Mouse (Mus musculus): ENCODE measurements at regions not wholly inside any gene's neighbourhood (a gene's known extent, or its start where the extent isn't known, plus 50 kb on each side); places are given as distances from the start of the nearest gene placed in this dataset.
A peak's percentile ranks its signal among the peaks of the same experiment; 100 is the strongest.

GRCm38 (mm10) chr8:6139171-6139570 is 1034.0 kb upstream of the Slc10a2 start:
- 51% methylated on average over 4 of the region's 4 CpGs for WGBS

GRCm38 (mm10) chr8:6132243-6132751 is 1027.1 kb upstream of the Slc10a2 start:
- H3K4me2 ChIP-seq, result no peak overlapping the region
- H3K27me3 ChIP-seq, result 0 out of 2 replicates have a peak, but pooled peaks cover 3% of the 10 kb centered on the region
- H3K9ac ChIP-seq, result no peak overlapping the region
- 5% methylated on average over 3 of the region's 3 CpGs for WGBS
- no peak overlapping the region for H3K4me3 ChIP-seq (replicated peaks)
- peak; percentile 83 for ATAC-seq (ENCODE audit: low FRiP score)
- peaks cover 5% of the 10 kb centered on the region for H3K4me1 ChIP-seq
- no peaks in the 10 kb centered on the region for H3K36me3 ChIP-seq (replicated peaks)
- no peak overlapping the region for H3K27ac ChIP-seq
- no peaks in the 10 kb centered on the region for H3K9me3 ChIP-seq

More at GRCm38 (mm10) chr8:6139171-6139570, 1034.0 kb upstream of the Slc10a2 start:
- no peaks in the 10 kb centered on the region for H3K4me1 ChIP-seq
- no peaks in the 10 kb centered on the region for H3K36me3 ChIP-seq (replicated peaks)
- 0 out of 2 replicates have a peak, but pooled peaks have one; percentile 20 for ATAC-seq (ENCODE audit: low FRiP score)
- no peak overlapping the region for H3K9ac ChIP-seq
- H3K27ac ChIP-seq, result no peak overlapping the region
- 0 out of 2 replicates have a peak, but pooled peaks cover 3% of the 10 kb centered on the region for H3K27me3 ChIP-seq
- no peaks in the 10 kb centered on the region for H3K9me3 ChIP-seq
- H3K4me2 ChIP-seq, result no peak overlapping the region
- no peak overlapping the region for H3K4me3 ChIP-seq (replicated peaks)

GRCm38 (mm10) chr8:6125265-6125664 is 1020.1 kb upstream of the Slc10a2 start:
- ATAC-seq (ENCODE audit: low FRiP score), result no peak
- Histone ChIP-seq H3K4me1 (no peaks in the 10 kb centered on the region), H3K36me3 (replicated peaks) (no peaks in the 10 kb centered on the region), H3K9me3 (no peaks in the 10 kb centered on the region), H3K27ac (no peak overlapping the region), H3K4me3 (replicated peaks) (no peak overlapping the region), H3K4me2 (no peak overlapping the region), H3K27me3 (no peaks in the 10 kb centered on the region), H3K9ac (no peak overlapping the region)

GRCm38 (mm10) chr8:6119506-6119905 is 1014.4 kb upstream of the Slc10a2 start:
- H3K27ac ChIP-seq, result no peak overlapping the region
- peak; percentile 64; the same call in 1 of the 2 replicates for ATAC-seq (ENCODE audit: low FRiP score)
- no peaks in the 10 kb centered on the region for H3K4me1 ChIP-seq
- H3K27me3 ChIP-seq, result no peaks in the 10 kb centered on the region
- no peaks in the 10 kb centered on the region for H3K9me3 ChIP-seq
- no peak overlapping the region for H3K4me2 ChIP-seq
- no peak overlapping the region for H3K9ac ChIP-seq
- H3K36me3 ChIP-seq (replicated peaks), result no peaks in the 10 kb centered on the region
- no peak overlapping the region for H3K4me3 ChIP-seq (replicated peaks)

GRCm38 (mm10) chr8:6111351-6111750 is 1006.2 kb upstream of the Slc10a2 start:
- H3K27me3 ChIP-seq, result no peaks in the 10 kb centered on the region
- no peak overlapping the region for H3K4me2 ChIP-seq
- no peaks in the 10 kb centered on the region for H3K4me1 ChIP-seq
- no peaks in the 10 kb centered on the region for H3K36me3 ChIP-seq (replicated peaks)
- H3K9me3 ChIP-seq, result no peaks in the 10 kb centered on the region
- ATAC-seq (ENCODE audit: low FRiP score), result no peak
- no peak overlapping the region for H3K9ac ChIP-seq
- 83% methylated on average over 2 of the region's 2 CpGs for WGBS
- H3K4me3 ChIP-seq (replicated peaks), result no peak overlapping the region
- no peak overlapping the region for H3K27ac ChIP-seq

GRCm38 (mm10) chr8:6090028-6090427 is 984.9 kb upstream of the Slc10a2 start:
- no peak overlapping the region for H3K27ac ChIP-seq
- no peaks in the 10 kb centered on the region for H3K4me1 ChIP-seq
- H3K4me2 ChIP-seq, result no peak overlapping the region
- H3K4me3 ChIP-seq (replicated peaks), result no peak overlapping the region
- no peaks in the 10 kb centered on the region for H3K36me3 ChIP-seq (replicated peaks)
- no peaks in the 10 kb centered on the region for H3K27me3 ChIP-seq
- H3K9ac ChIP-seq, result no peak overlapping the region
- H3K9me3 ChIP-seq, result no peaks in the 10 kb centered on the region
- ATAC-seq (ENCODE audit: low FRiP score), result no peak
- 82% methylated on average over 4 of the region's 4 CpGs for WGBS

- WGBS, result 38% methylated on average over 5 of the region's 5 CpGs
- Histone ChIP-seq H3K9me3 (no peaks in the 10 kb centered on the region), H3K4me1 (0 out of 2 replicates have a peak, but pooled peaks cover 2% of the 10 kb centered on the region), H3K4me2 (no peak overlapping the region), H3K9ac (no peak overlapping the region), H3K36me3 (replicated peaks) (no peaks in the 10 kb centered on the region), H3K27ac (no peak overlapping the region), H3K27me3 (no peaks in the 10 kb centered on the region), H3K4me3 (replicated peaks) (no peak overlapping the region)
- ATAC-seq (ENCODE audit: low FRiP score), result peak; percentile 77; the same call in 1 of the 2 replicates
Observed at GRCm38 (mm10) chr8:6043939-6044577, 938.9 kb upstream of the Slc10a2 start.

GRCm38 (mm10) chr8:6012206-6012605 is 907.1 kb upstream of the Slc10a2 start:
- no peak for ATAC-seq (ENCODE audit: low FRiP score)
- no peak overlapping the region for H3K4me3 ChIP-seq (replicated peaks)
- no peaks in the 10 kb centered on the region for H3K9me3 ChIP-seq
- H3K9ac ChIP-seq, result no peak overlapping the region
- H3K27me3 ChIP-seq, result no peaks in the 10 kb centered on the region
- no peaks in the 10 kb centered on the region for H3K36me3 ChIP-seq (replicated peaks)
- H3K4me1 ChIP-seq, result no peaks in the 10 kb centered on the region
- no peak overlapping the region for H3K4me2 ChIP-seq
- no peak overlapping the region for H3K27ac ChIP-seq
- 88% methylated on average over 2 of the region's 2 CpGs for WGBS

- no peak overlapping the region for H3K9ac ChIP-seq
- H3K9me3 ChIP-seq, result no peaks in the 10 kb centered on the region
- no peak for ATAC-seq (ENCODE audit: low FRiP score)
- H3K27ac ChIP-seq, result no peak overlapping the region
- H3K27me3 ChIP-seq, result no peaks in the 10 kb centered on the region
- H3K4me2 ChIP-seq, result no peak overlapping the region
- no peak overlapping the region for H3K4me3 ChIP-seq (replicated peaks)
- H3K4me1 ChIP-seq, result no peaks in the 10 kb centered on the region
- H3K36me3 ChIP-seq (replicated peaks), result no peaks in the 10 kb centered on the region
Observed at GRCm38 (mm10) chr8:6011182-6011581, 906.0 kb upstream of the Slc10a2 start.

- no peak for ATAC-seq (ENCODE audit: low FRiP score)
- no peaks in the 10 kb centered on the region for H3K9me3 ChIP-seq
- H3K36me3 ChIP-seq (replicated peaks), result no peaks in the 10 kb centered on the region
- 90% methylated on average over 2 of the region's 2 CpGs for WGBS
- H3K9ac ChIP-seq, result no peak overlapping the region
- H3K27me3 ChIP-seq, result no peaks in the 10 kb centered on the region
- H3K4me3 ChIP-seq (replicated peaks), result no peak overlapping the region
- H3K4me2 ChIP-seq, result no peak overlapping the region
- no peak overlapping the region for H3K27ac ChIP-seq
- no peaks in the 10 kb centered on the region for H3K4me1 ChIP-seq
Observed at GRCm38 (mm10) chr8:6010712-6011111, 905.6 kb upstream of the Slc10a2 start.

- Histone ChIP-seq H3K27me3 (no peaks in the 10 kb centered on the region), H3K4me1 (no peaks in the 10 kb centered on the region), H3K4me2 (no peak overlapping the region), H3K9ac (no peak overlapping the region), H3K36me3 (replicated peaks) (no peaks in the 10 kb centered on the region), H3K27ac (no peak overlapping the region), H3K4me3 (replicated peaks) (no peak overlapping the region), H3K9me3 (no peaks in the 10 kb centered on the region)
- 0 out of 2 replicates have a peak, but pooled peaks have one; percentile 17 for ATAC-seq (ENCODE audit: low FRiP score)
- WGBS, result 73% methylated on average over 1 of the region's 1 CpGs
Observed at GRCm38 (mm10) chr8:6002612-6003011, 897.5 kb upstream of the Slc10a2 start.

- Histone ChIP-seq H3K4me1 (no peaks in the 10 kb centered on the region), H3K4me3 (replicated peaks) (no peak overlapping the region), H3K9ac (no peak overlapping the region), H3K36me3 (replicated peaks) (no peaks in the 10 kb centered on the region), H3K4me2 (no peak overlapping the region), H3K27ac (no peak overlapping the region), H3K27me3 (no peaks in the 10 kb centered on the region), H3K9me3 (no peaks in the 10 kb centered on the region)
- 72% methylated on average over 6 of the region's 6 CpGs for WGBS
- no peak for ATAC-seq (ENCODE audit: low FRiP score)
Observed at GRCm38 (mm10) chr8:5994846-5995245, 889.7 kb upstream of the Slc10a2 start.

GRCm38 (mm10) chr8:5965403-5966015 is 860.4 kb upstream of the Slc10a2 start:
- Histone ChIP-seq H3K27me3 (no peaks in the 10 kb centered on the region), H3K4me1 (no peaks in the 10 kb centered on the region), H3K36me3 (replicated peaks) (no peaks in the 10 kb centered on the region), H3K4me2 (no peak overlapping the region), H3K4me3 (replicated peaks) (no peak overlapping the region), H3K27ac (no peak overlapping the region), H3K9me3 (no peaks in the 10 kb centered on the region), H3K9ac (no peak overlapping the region)
- 0 out of 2 replicates have a peak, but pooled peaks have one; percentile 11 for ATAC-seq (ENCODE audit: low FRiP score)
- 61% methylated on average over 6 of the region's 6 CpGs for WGBS
